Mouse (Mus musculus): ENCODE results near the gene Slc25a17. TPM values are rescaled to one million over a fixed set of nuclear protein-coding genes. Genes with fewer than 3 reads are reported as not detected.

Slc25a17 gene
- polyA plus RNA-seq, 2 experiments, result 25.1 to 40.0 TPM

DNA sequence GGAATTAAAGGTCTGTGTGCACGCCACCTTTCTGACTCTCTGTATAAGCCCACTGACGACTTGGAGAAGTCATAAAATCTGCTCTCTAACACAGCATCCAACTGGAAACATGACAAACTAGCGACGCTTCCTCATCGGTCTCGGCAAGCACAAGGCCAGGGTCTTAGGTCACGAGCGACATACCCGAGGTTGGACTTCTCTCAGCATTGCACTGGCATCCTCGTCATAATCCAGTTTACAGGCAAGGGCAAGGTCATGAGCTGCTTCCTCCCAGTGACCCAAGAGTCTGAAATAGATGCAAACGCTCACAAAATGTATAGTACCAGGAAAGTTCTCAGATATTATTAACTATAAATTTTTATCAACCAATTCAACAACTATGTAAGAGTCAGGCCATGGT, 14.0 kb upstream of the Slc25a17 start:
- no peak for TF ChIP-seq CTCF (IDR thresholded peaks at IDR 0.05; ENCODE audit: low read depth)
- TF ChIP-seq EP300 (IDR thresholded peaks at IDR 0.05; ENCODE audit: low read depth), result no peak
- H3K4me3 ChIP-seq (ENCODE audit: insufficient read depth in 1 of 2, low read depth in 2 of 2, low read length in 2 of 2), result no peak overlapping the region
- H3K9ac ChIP-seq (replicated peaks), result no peak overlapping the region
- no peak for ATAC-seq (ENCODE audit: insufficient read depth)
- no peaks in the 10 kb centered on the region for H3K4me1 ChIP-seq (replicated peaks; ENCODE audit: control insufficient read depth in 2 of 2, insufficient read depth in 2 of 2, low read length in 1 of 2)
- DNase-seq (ENCODE audit: low read depth in 3 of 3, low spot score in 3 of 3), result no peak
- H3K9me3 ChIP-seq (ENCODE audit: control insufficient read depth, low read length), result no peaks in the 10 kb centered on the region
- WGBS (ENCODE audit: insufficient replicate concordance), result 85% methylated on average over 11 of the region's 11 CpGs
- no peak overlapping the region for H3K4me2 ChIP-seq (ENCODE audit: low read depth)
- H3K27me3 ChIP-seq (ENCODE audit: control insufficient read depth, insufficient read depth, low read length), result no peaks in the 10 kb centered on the region
- peaks cover 23% of the 10 kb centered on the region for H3K36me3 ChIP-seq (replicated peaks; ENCODE audit: control insufficient read depth, insufficient read depth, low read depth)
- H3K27ac ChIP-seq, result no peak overlapping the region

- Histone ChIP-seq H3K4me2 (ENCODE audit: low read depth) (no peak overlapping the region), H3K27me3 (ENCODE audit: control insufficient read depth, insufficient read depth, low read length) (no peaks in the 10 kb centered on the region), H3K4me1 (replicated peaks; ENCODE audit: control insufficient read depth in 2 of 2, insufficient read depth in 2 of 2, low read length in 1 of 2) (peaks cover 0 to 4% of the 10 kb centered on the region in 2 experiments; a peak in 1 of 4 replicates), H3K27ac (no peak overlapping the region), H3K9me3 (ENCODE audit: control insufficient read depth, low read length) (no peaks in the 10 kb centered on the region), H3K4me3 (ENCODE audit: insufficient read depth in 1 of 2, low read depth in 2 of 2, low read length in 2 of 2) (no peak overlapping the region), H3K9ac (replicated peaks) (no peak overlapping the region), H3K36me3 (replicated peaks; ENCODE audit: control insufficient read depth, insufficient read depth, low read depth) (peaks cover 32% of the 10 kb centered on the region)
- TF ChIP-seq CTCF (IDR thresholded peaks at IDR 0.05; ENCODE audit: low read depth) (no peak), EP300 (IDR thresholded peaks at IDR 0.05; ENCODE audit: low read depth) (no peak)
- 80% methylated on average over 1 of the region's 1 CpGs for WGBS (ENCODE audit: insufficient replicate concordance)
- ATAC-seq (ENCODE audit: insufficient read depth), result no peak
- no peak for DNase-seq (ENCODE audit: low read depth in 3 of 3, low spot score in 3 of 3)
These were observed 9.7 kb upstream of the Slc25a17 start for GRCm38 (mm10) chr15:81370356-81370755.

- 68% methylated on average over 1 of the region's 1 CpGs for WGBS (ENCODE audit: insufficient replicate concordance)
These were observed 8.0 kb upstream of the Slc25a17 start for GRCm38 (mm10) chr15:81368601-81369000.

GRCm38 (mm10) chr15:81366241-81366640, 5.6 kb upstream of the Slc25a17 start:
- H3K36me3 ChIP-seq (replicated peaks; ENCODE audit: control insufficient read depth, insufficient read depth, low read depth), result peaks cover 26% of the 10 kb centered on the region
- no peaks in the 10 kb centered on the region for H3K27me3 ChIP-seq (ENCODE audit: control insufficient read depth, insufficient read depth, low read length)
- peaks cover 5 to 17% of the 10 kb centered on the region in 2 experiments for H3K4me1 ChIP-seq (replicated peaks; ENCODE audit: control insufficient read depth in 2 of 2, insufficient read depth in 2 of 2, low read length in 1 of 2)
- no peak overlapping the region for H3K27ac ChIP-seq
- H3K9me3 ChIP-seq (ENCODE audit: control insufficient read depth, low read length), result no peaks in the 10 kb centered on the region
- H3K9ac ChIP-seq (replicated peaks), result no peak overlapping the region
- TF ChIP-seq EP300 (IDR thresholded peaks at IDR 0.05; ENCODE audit: low read depth), result no peak
- no peak overlapping the region for H3K4me3 ChIP-seq (ENCODE audit: insufficient read depth in 1 of 2, low read depth in 2 of 2, low read length in 2 of 2)
- H3K4me2 ChIP-seq (ENCODE audit: low read depth), result no peak overlapping the region
- DNase-seq (ENCODE audit: low read depth in 3 of 3, low spot score in 3 of 3) (no peak), ATAC-seq (ENCODE audit: insufficient read depth) (no peak)
- 76% methylated on average over 4 of the region's 4 CpGs for WGBS (ENCODE audit: insufficient replicate concordance)

More at GRCm38 (mm10) chr15:81368601-81369000, 8.0 kb upstream of the Slc25a17 start:
- no peak for ATAC-seq (ENCODE audit: insufficient read depth)
- Histone ChIP-seq H3K9ac (replicated peaks) (no peak overlapping the region), H3K36me3 (replicated peaks; ENCODE audit: control insufficient read depth, insufficient read depth, low read depth) (peaks cover 31% of the 10 kb centered on the region), H3K4me3 (ENCODE audit: insufficient read depth in 1 of 2, low read depth in 2 of 2, low read length in 2 of 2) (no peak overlapping the region), H3K4me2 (ENCODE audit: low read depth) (no peak overlapping the region), H3K4me1 (replicated peaks; ENCODE audit: control insufficient read depth in 2 of 2, insufficient read depth in 2 of 2, low read length in 1 of 2) (peaks cover 0 to 4% of the 10 kb centered on the region in 2 experiments; a peak in 1 of 4 replicates), H3K27me3 (ENCODE audit: control insufficient read depth, insufficient read depth, low read length) (no peaks in the 10 kb centered on the region), H3K27ac (no peak overlapping the region), H3K9me3 (ENCODE audit: control insufficient read depth, low read length) (no peaks in the 10 kb centered on the region)
- DNase-seq (ENCODE audit: low read depth in 3 of 3, low spot score in 3 of 3), result no peak
- TF ChIP-seq CTCF (IDR thresholded peaks at IDR 0.05; ENCODE audit: low read depth) (no peak), EP300 (IDR thresholded peaks at IDR 0.05; ENCODE audit: low read depth) (no peak)

DNA sequence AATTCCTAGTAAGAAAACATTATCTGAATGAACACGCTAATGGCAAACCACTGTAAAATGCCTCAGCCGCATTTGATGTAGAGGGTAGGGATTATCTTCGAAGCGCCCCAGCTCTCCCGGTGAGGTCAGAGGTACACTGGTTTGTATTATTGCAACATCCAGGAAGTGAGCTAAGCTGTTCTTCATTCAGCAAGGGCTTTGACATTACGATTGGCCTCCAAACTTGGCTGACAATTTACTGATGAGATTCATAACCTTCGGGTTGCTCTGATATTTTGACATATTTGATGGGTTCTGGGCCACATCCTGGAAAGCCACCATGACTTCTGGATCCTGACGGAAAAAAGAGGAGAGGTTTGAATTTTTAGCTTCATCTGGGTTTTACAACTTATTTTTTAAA, 4.6 kb upstream of the Slc25a17 start:
- H3K4me1 ChIP-seq (replicated peaks; ENCODE audit: control insufficient read depth in 2 of 2, insufficient read depth in 2 of 2, low read length in 1 of 2), result peaks cover 9 to 22% of the 10 kb centered on the region in 2 experiments
- no peak overlapping the region for H3K9ac ChIP-seq (replicated peaks)
- no peak overlapping the region for H3K4me2 ChIP-seq (ENCODE audit: low read depth)
- no peak for TF ChIP-seq CTCF (IDR thresholded peaks at IDR 0.05; ENCODE audit: low read depth)
- TF ChIP-seq EP300 (IDR thresholded peaks at IDR 0.05; ENCODE audit: low read depth), result no peak
- peaks cover 21% of the 10 kb centered on the region for H3K36me3 ChIP-seq (replicated peaks; ENCODE audit: control insufficient read depth, insufficient read depth, low read depth)
- no peak overlapping the region for H3K4me3 ChIP-seq (ENCODE audit: insufficient read depth in 1 of 2, low read depth in 2 of 2, low read length in 2 of 2)
- peak in 2 of 3 experiments; percentile 20 to 24 for DNase-seq (ENCODE audit: low read depth in 3 of 3, low spot score in 3 of 3)
- WGBS (ENCODE audit: insufficient replicate concordance), result 59% methylated on average over 8 of the region's 8 CpGs
- H3K27ac ChIP-seq, result no peak overlapping the region
- no peaks in the 10 kb centered on the region for H3K9me3 ChIP-seq (ENCODE audit: control insufficient read depth, low read length)
- no peak for ATAC-seq (ENCODE audit: insufficient read depth)
- no peaks in the 10 kb centered on the region for H3K27me3 ChIP-seq (ENCODE audit: control insufficient read depth, insufficient read depth, low read length)
